Mouse (Mus musculus) megakaryocyte, embryonic 14.5 days (primary cell): ENCODE data around the gene Aurkb. TPM values are rescaled to one million over a fixed set of nuclear protein-coding genes. Genes with fewer than 3 reads are reported as not detected.
A peak's percentile ranks its signal among the peaks of the same experiment; 100 is the strongest.
"Not testable (repeated sequence)": the region's sequence is repeated elsewhere in the genome, so short reads cannot be mapped to it uniquely, and the experiment has no call there.

Source experiments
- H3K27me3 ChIP-seq: replicated peaks from 2 replicates; pipeline ENCODE3; 2012; ENCODE audit warnings: inconsistent platforms
- H3K36me3 ChIP-seq: replicated peaks from 2 replicates; pipeline ENCODE3; 2012; ENCODE audit warnings: low read length, inconsistent platforms, mixed read lengths
- H3K4me1 ChIP-seq: 2 replicates; pipeline ENCODE4 v1.6.1; 2012; ENCODE audit warnings: inconsistent platforms
- H3K4me3 ChIP-seq: replicated peaks from 2 replicates; pipeline ENCODE3; 2012; ENCODE audit warnings: moderate library complexity, mild to moderate bottlenecking, inconsistent platforms
- H3K9me3 ChIP-seq: 2 replicates; pipeline ENCODE4 v1.6.1; 2012; ENCODE audit warnings: inconsistent platforms
- FLI1 ChIP-seq: IDR thresholded peaks from 2 replicates; pipeline ENCODE4 v1.6.1; 2012; ENCODE audit warnings: low read length, inconsistent platforms, mixed read lengths
- GATA1 ChIP-seq: IDR thresholded peaks from 3 replicates; pipeline ENCODE4 v1.6.1; 2012; ENCODE audit warnings: mixed read lengths, low read length, inconsistent platforms, borderline replicate concordance
- polyA plus RNA-seq: library from polyadenylated mRNA; stranded (reverse); fragments of >175 nt; gene quantifications from 2 replicates; pipeline ENCODE4 v1.2.3, GENCODE M21; 2012; ENCODE audit warnings: low replicate concordance; ENCODE audit not compliant: insufficient read depth

Gene Aurkb
- polyA plus RNA-seq, 1 experiment, result 41.3 TPM

- Histone ChIP-seq H3K4me3 (peak overlapping the region; percentile 99), H3K4me1 (peaks cover 75% of the 10 kb centered on the region), H3K36me3 (peaks cover 40% of the 10 kb centered on the region), H3K27me3 (no peaks in the 10 kb centered on the region), H3K9me3 (no peaks in the 10 kb centered on the region)
- TF ChIP-seq FLI1, result no peak
- no peak for TF ChIP-seq GATA1
Measured at GRCm38 (mm10) chr11:69089616-69090290, 44.3 kb downstream of the Aurkb start.

GRCm38 (mm10) chr11:69090367-69090766 lies 44.9 kb downstream of the Aurkb start:
- no peaks in the 10 kb centered on the region for H3K9me3 ChIP-seq
- H3K36me3 ChIP-seq, result peaks cover 40% of the 10 kb centered on the region
- H3K4me3 ChIP-seq, result peak overlapping the region; percentile 99
- TF ChIP-seq GATA1 (no peak), FLI1 (no peak)
- peaks cover 77% of the 10 kb centered on the region for H3K4me1 ChIP-seq
- H3K27me3 ChIP-seq, result no peaks in the 10 kb centered on the region

- no peaks in the 10 kb centered on the region for H3K27me3 ChIP-seq
- peak overlapping the region; percentile 82 for H3K4me3 ChIP-seq
- H3K9me3 ChIP-seq, result no peaks in the 10 kb centered on the region
- peaks cover 40% of the 10 kb centered on the region for H3K36me3 ChIP-seq
- TF ChIP-seq GATA1 (no peak), FLI1 (no peak)
- peaks cover 84% of the 10 kb centered on the region for H3K4me1 ChIP-seq
Measured at GRCm38 (mm10) chr11:69091566-69092385, 46.3 kb downstream of the Aurkb start.

- peaks cover 84% of the 10 kb centered on the region for H3K4me1 ChIP-seq
- H3K36me3 ChIP-seq, result peaks cover 40% of the 10 kb centered on the region
- no peaks in the 10 kb centered on the region for H3K9me3 ChIP-seq
- peak overlapping the region; percentile 66 for H3K4me3 ChIP-seq
- TF ChIP-seq GATA1 (no peak), FLI1 (no peak)
- H3K27me3 ChIP-seq, result no peaks in the 10 kb centered on the region
Measured at GRCm38 (mm10) chr11:69092386-69092751, 46.9 kb downstream of the Aurkb start.

- peak overlapping the region; percentile 66 for H3K4me3 ChIP-seq
- H3K9me3 ChIP-seq, result no peaks in the 10 kb centered on the region
- no peaks in the 10 kb centered on the region for H3K27me3 ChIP-seq
- H3K4me1 ChIP-seq, result peaks cover 84% of the 10 kb centered on the region
- H3K36me3 ChIP-seq, result peaks cover 40% of the 10 kb centered on the region
- TF ChIP-seq FLI1 (no peak), GATA1 (no peak)
Measured at GRCm38 (mm10) chr11:69092871-69093270, 47.4 kb downstream of the Aurkb start.

GRCm38 (mm10) chr11:69093856-69094255 lies 48.4 kb downstream of the Aurkb start:
- not testable (repeated sequence) for H3K9me3 ChIP-seq, H3K4me3 ChIP-seq, H3K27me3 ChIP-seq
- peaks cover 90% of the 10 kb centered on the region for H3K4me1 ChIP-seq
- peaks cover 40% of the 10 kb centered on the region for H3K36me3 ChIP-seq

GRCm38 (mm10) chr11:69094697-69095429 lies 49.4 kb downstream of the Aurkb start, which contains the start of gene Per1:
Gene Per1 (plus strand): TSS chr11:69095217.
- no peaks in the 10 kb centered on the region for H3K9me3 ChIP-seq
- H3K36me3 ChIP-seq, result peaks cover 31% of the 10 kb centered on the region
- H3K27me3 ChIP-seq, result no peaks in the 10 kb centered on the region
- TF ChIP-seq GATA1, result no peak
- no peak for TF ChIP-seq FLI1
- peaks cover 92% of the 10 kb centered on the region for H3K4me1 ChIP-seq
- peak within 1 kb of the TSS; percentile 93 for H3K4me3 ChIP-seq

- H3K4me3 ChIP-seq, result peak overlapping the region; percentile 93
- H3K4me1 ChIP-seq, result peaks cover 92% of the 10 kb centered on the region
- H3K27me3 ChIP-seq, result no peaks in the 10 kb centered on the region
- TF ChIP-seq FLI1 (no peak), GATA1 (no peak)
- H3K9me3 ChIP-seq, result no peaks in the 10 kb centered on the region
- H3K36me3 ChIP-seq, result peaks cover 30% of the 10 kb centered on the region
Measured at GRCm38 (mm10) chr11:69095511-69096231, 50.2 kb downstream of the Aurkb start.

GRCm38 (mm10) chr11:69096360-69096986 lies 51.0 kb downstream of the Aurkb start:
- TF ChIP-seq FLI1, result no peak
- no peak for TF ChIP-seq GATA1
- H3K27me3 ChIP-seq, result no peaks in the 10 kb centered on the region
- peaks cover 30% of the 10 kb centered on the region for H3K36me3 ChIP-seq
- no peaks in the 10 kb centered on the region for H3K9me3 ChIP-seq
- H3K4me1 ChIP-seq, result peaks cover 92% of the 10 kb centered on the region
- peak overlapping the region; percentile 93 for H3K4me3 ChIP-seq
